Mouse (Mus musculus): ENCODE data around the gene Gm27029. TPM values are rescaled to one million over a fixed set of nuclear protein-coding genes. Genes with fewer than 3 reads are reported as not detected.
A peak's percentile ranks its signal among the peaks of the same experiment; 100 is the strongest.
"Not testable (repeated sequence)": the region's sequence is repeated elsewhere in the genome, so short reads cannot be mapped to it uniquely, and the experiment has no call there.

Gm27029 gene
- total RNA-seq (2021), result 10 to 100 TPM in 1 of 2 experiments, 1 to 10 TPM in 1; 3.2 to 11.2 TPM
- long read RNA-seq, experiment 1, partial matches to known transcripts, result 1 of 8 reads
- long read RNA-seq, experiment 1, other reads (novel, unspliced or antisense), result 7 of 8 reads
- long read RNA-seq, experiment 2, result 0 reads

- DNase-seq, result peak; percentile 33 to 36
- intact Hi-C loops (cut with DNase I), result no loop called here
These were observed at the start of gene Gm27029 for GRCm38 (mm10) chr11:101424105-101424851. Gene Gm27029 (minus strand): TSS chr11:101424796.

GRCm38 (mm10) chr11:101474298-101474697 lies 49.7 kb upstream of the Gm27029 start:
- intact Hi-C loops (cut with DNase I), result no loop called here
- no peak for DNase-seq

GRCm38 (mm10) chr11:101473686-101474085 lies 49.1 kb upstream of the Gm27029 start:
- DNase-seq; intact Hi-C loops (cut with DNase I): not testable (repeated sequence)

- intact Hi-C loops (cut with DNase I), result no loop called here
- DNase-seq, result no peak
These were observed 47.7 kb upstream of the Gm27029 start for GRCm38 (mm10) chr11:101472336-101472735.

GRCm38 (mm10) chr11:101471926-101472325 lies 47.3 kb upstream of the Gm27029 start:
- DNase-seq, result no peak
- intact Hi-C loops (cut with DNase I), result no loop called here

- no peak for DNase-seq
- intact Hi-C loops (cut with DNase I), result no loop called here
These were observed 45.6 kb upstream of the Gm27029 start for GRCm38 (mm10) chr11:101470206-101470605.

- no peak for DNase-seq
- intact Hi-C loops (cut with DNase I), result loop anchor here (5.0 kb wide), 1 partner anchor 83 kb away; the partner anchor contains the start of genes Brca1 and Nbr1
These were observed 44.6 kb upstream of the Gm27029 start for GRCm38 (mm10) chr11:101469155-101469554.

- DNase-seq, result no peak
- intact Hi-C loops (cut with DNase I), result loop anchor here (5.0 kb wide), 1 partner anchor 84 kb away; the partner anchor contains the start of genes Brca1 and Nbr1
These were observed 44.1 kb upstream of the Gm27029 start for GRCm38 (mm10) chr11:101468731-101469130.

- intact Hi-C loops (cut with DNase I), result loop anchor here (5.0 kb wide), 1 partner anchor 84 kb away; the partner anchor contains the start of genes Brca1 and Nbr1
- no peak for DNase-seq
These were observed 43.7 kb upstream of the Gm27029 start for GRCm38 (mm10) chr11:101468263-101468688.

GRCm38 (mm10) chr11:101467477-101468262 lies 43.1 kb upstream of the Gm27029 start:
- intact Hi-C loops (cut with DNase I), result loop anchor here (5.0 kb wide), 1 partner anchor 85 kb away; the partner anchor contains the start of genes Brca1 and Nbr1
- peak; percentile 74 to 82 for DNase-seq

GRCm38 (mm10) chr11:101466552-101466950 lies 42.0 kb upstream of the Gm27029 start:
- intact Hi-C loops (cut with DNase I), result loop anchor here (5.0 kb wide), 1 partner anchor 86 kb away; the partner anchor contains the start of genes Brca1 and Nbr1
- DNase-seq, result not testable (repeated sequence)

GRCm38 (mm10) chr11:101465869-101466551 lies 41.4 kb upstream of the Gm27029 start, which contains the start of gene Vat1:
Gene Vat1 (minus strand): TSS chr11:101466230.
- intact Hi-C loops (cut with DNase I), result loop anchor here (2.0 to 5.0 kb wide), 2 partner anchors 17 to 86 kb away; partner anchors contain the start of genes Brca1, Ifi35 and Nbr1
- peak; percentile 75 to 79 for DNase-seq

- intact Hi-C loops (cut with DNase I), result loop anchor here (2.0 to 5.0 kb wide), 2 partner anchors 16 to 87 kb away; partner anchors contain the start of genes Brca1, Ifi35 and Nbr1
- peak; percentile 70 to 77 for DNase-seq
These were observed 40.7 kb upstream of the Gm27029 start for GRCm38 (mm10) chr11:101465101-101465868.

- intact Hi-C loops (cut with DNase I), result loop anchor here (2.0 to 5.0 kb wide), 2 partner anchors 16 to 88 kb away; partner anchors contain the start of genes Brca1, Ifi35 and Nbr1
- no peak for DNase-seq
These were observed 39.9 kb upstream of the Gm27029 start, which contains the start of gene Rnd2 for GRCm38 (mm10) chr11:101464211-101465100. Gene Rnd2 (plus strand): TSS chr11:101464999.

GRCm38 (mm10) chr11:101462583-101463440 lies 38.2 kb upstream of the Gm27029 start:
- intact Hi-C loops (cut with DNase I), result no loop called here
- no peak for DNase-seq

- no peak for DNase-seq
- intact Hi-C loops (cut with DNase I), result no loop called here
These were observed 37.5 kb upstream of the Gm27029 start for GRCm38 (mm10) chr11:101462141-101462540.

GRCm38 (mm10) chr11:101460321-101460720 lies 35.7 kb upstream of the Gm27029 start:
- DNase-seq, result no peak
- intact Hi-C loops (cut with DNase I), result no loop called here

Data from heart, postnatal 14 days (tissue).